Mouse (Mus musculus) embryo, embryonic 11.5 days (tissue): ENCODE data around the gene Gm26661.

ENCODE experiments used
- DNase-seq: peaks from one replicate; pipeline ENCODE4 v3.0.0-alpha.2; 2012; ENCODE audit warnings: low read depth, low spot score

The Gm26661 gene

DNA sequence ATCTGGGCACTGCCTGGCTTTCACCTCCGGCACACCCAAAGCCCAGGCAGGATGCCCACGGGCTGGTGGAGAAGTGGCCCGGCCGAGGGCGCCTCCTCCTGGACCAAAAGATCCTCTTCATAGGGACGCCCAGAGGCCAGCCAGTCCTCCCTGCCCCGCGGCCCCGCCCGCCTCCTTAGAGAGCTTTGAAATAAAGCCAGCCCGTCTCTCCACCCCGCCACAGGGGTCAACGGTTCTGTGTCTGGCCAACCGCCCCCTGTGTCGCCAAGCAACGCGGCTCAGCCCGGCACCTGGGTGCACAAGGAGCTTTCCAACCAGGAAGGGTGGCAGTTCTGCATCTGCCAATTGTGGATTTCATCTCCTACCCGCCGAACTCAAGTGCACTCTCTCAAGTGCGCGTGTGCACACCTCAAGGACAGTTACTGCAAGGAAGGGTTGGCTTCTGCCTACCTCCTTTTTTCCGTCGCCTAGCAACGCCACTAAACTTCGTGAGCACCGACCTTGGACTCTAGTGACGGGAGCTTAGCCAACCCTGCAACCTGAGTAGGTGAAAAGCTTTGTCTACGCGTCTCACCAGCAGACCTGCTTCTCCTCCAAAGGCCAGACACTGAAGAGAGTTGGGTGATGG lies at the start of gene Gm26661:
Gene Gm26661 (plus strand): TSS at position 56 of the 628 bp plus-strand sequence.
- peak; percentile 30 for DNase-seq

DNA sequence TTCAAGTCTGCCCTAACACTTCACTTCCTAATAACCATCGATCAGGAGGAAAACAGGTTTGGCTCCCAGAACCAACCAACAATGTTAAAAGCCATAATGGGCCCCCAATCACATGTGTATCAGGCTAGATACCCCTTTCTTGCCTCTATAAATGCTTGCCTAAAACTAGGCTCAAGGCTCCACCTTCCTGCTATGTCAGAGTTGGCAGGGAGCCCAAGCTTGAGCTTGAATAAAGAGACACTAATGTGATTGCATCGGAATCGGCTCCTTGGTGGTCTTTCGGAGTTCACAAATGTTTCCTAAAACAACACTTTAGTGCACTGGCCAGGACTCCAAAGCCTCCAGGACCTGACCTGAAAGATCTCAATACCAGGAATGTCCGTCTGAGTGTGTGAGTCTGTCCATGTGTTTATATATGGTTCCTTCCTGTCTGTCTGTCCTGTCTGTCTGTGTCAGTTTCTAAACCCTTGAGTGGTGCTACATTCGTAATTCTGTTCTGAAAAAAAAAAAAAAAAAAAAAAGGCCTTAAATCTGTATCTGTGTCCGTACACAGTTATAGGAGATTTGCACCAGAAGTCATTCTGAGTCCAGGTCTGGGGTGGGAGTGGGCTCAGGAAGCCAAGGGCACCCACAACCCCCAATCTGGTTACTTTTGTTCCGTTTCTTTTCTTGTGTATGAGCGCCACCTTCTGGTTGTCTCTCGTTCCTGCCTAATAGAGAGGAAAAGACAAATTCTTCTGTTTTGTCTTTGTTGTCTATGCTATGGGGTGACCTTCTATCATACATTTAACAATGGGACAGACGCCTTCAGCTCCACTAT lies 42.2 kb upstream of the Gm26661 start:
- DNase-seq, result peak; percentile 74

DNA sequence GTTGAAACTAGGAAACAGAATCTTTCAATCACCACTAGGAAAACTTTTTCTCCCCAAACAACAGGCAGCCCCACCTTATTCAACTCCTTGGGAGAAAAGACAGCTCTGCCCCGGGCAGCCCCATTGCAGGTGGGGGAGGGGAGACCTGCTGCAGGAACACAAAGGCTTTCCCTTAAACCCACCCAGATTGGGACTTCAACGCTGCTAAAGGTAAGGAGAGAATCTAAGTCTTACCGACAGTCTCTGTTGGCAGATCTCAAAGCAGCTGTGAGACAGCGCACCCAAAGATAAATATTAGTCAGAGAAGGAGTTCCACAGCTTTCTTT lies 41.7 kb upstream of the Gm26661 start:
- DNase-seq, result no peak

DNA sequence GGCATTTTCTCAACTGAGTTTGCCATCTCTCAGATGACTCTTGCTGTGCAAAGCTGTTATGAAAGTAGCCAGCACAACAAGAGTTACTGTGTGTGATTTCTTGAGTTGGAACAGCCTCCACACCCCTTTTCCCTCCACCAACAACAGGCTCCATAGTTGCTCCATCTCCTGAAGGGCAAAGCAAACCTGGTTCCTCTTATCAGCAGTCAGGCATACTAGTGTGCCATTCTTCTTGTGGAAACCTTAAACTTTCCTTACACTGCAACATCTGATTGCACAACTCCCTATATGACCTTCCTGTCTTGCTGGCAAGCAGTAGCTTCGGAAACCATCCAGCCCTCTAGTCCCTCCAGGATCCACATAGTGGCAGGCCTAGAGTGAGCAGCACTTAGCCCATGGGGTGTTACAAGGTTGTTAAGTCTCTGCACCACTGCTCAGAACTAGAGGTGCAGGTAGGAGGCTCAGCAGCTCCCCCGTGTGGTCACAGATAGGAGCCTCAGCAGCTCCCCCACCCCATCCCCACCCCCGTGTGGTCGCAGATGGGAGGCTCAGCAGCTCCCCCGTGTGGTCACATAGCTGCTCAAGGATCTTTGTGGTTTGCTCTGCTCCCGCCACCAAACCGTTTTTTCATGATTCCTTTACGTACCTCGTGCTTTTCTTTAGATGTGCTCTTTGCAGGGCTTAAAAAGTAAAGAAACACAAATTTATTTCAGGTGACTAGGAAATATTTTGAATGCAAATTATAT lies 25.6 kb upstream of the Gm26661 start:
- peak; percentile 79 for DNase-seq

DNA sequence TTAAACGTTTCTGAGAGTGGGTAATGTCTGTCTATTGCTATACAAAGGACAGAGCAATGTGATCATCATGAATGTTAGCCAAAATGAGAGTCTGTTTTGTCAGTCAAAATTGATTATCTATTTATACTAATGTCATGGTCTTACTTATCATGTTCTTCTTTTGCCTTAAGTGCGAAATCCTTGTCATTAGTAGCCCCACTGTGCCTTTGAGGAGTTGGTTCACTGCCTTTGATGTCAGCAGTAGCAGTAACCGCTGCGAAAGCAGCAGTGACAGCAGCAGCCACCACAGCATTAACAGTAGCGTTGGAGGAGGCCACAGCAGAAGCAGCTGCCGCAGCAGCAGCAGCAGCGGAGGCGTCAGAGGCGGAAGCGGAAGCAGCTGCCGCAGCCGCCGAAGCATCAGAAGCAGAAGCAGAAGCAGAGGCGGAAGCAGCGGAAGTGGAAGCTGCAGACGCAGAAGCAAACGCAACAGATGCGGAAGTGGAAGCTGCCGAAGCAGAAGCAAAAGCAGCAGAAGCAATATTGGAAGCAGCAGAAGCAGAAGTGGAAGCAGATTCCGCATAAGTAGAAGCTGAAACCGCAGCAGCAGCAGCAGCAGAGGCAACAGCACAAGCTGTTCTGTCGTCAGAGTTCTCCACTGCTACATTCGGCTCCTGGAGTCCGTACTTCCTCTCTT lies 17.5 kb upstream of the Gm26661 start:
- DNase-seq, result no peak

DNA sequence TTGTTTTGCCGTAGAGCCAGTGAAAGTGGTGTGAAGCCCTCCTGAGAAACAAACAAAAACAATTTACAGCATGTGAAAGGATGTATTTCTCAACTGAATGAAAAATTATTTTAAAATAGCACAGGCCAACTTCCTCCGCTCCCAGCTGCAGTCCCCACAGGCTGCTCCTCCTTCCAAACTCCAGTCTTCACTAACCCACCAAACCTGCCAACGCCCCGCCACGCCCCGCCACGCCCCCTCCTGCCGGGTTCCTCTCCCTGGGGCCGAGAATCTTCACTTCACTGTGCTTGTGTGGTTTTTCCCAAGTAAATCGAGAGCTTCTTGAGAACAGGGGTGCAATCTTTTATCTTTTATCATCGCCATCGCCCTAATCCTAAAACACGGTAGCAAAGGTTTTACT lies 5.3 kb upstream of the Gm26661 start:
- no peak for DNase-seq

DNA sequence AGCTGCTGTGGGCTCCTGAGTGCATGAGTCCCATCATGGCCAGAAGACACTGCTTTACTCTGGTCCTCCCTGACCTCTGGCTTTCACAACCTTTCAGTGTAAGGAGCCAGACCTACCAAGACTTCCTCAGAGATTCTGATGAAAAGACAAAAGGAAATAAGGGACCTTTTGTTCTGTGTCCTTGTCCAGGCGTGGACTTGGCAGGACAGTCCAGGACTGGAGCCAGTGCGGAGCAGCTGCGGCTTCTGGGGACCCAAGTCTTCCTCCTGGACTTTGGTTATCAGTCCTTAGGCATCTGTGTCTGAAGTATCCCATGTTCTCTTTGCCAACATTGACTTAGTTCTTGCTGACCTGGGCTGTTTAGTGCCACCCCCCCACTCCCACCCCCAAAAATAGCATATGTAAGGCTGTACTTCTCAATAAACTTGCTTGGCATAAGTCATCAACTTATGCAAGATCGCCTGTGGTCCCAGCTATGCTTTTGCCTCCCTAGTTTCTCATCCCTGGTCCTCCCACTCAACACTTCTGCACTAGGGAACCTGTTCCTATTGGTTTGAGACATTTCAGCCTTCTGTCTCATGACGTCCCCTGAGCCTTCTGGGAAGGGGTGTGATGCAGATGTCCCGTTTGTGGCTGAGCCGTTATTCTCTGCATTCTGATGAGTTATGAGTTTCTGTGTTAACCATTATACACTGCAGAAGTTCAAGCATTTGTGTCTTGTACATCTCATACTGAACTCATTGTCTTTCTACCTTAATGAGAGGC lies 1.9 kb upstream of the Gm26661 start:
- no peak for DNase-seq

DNA sequence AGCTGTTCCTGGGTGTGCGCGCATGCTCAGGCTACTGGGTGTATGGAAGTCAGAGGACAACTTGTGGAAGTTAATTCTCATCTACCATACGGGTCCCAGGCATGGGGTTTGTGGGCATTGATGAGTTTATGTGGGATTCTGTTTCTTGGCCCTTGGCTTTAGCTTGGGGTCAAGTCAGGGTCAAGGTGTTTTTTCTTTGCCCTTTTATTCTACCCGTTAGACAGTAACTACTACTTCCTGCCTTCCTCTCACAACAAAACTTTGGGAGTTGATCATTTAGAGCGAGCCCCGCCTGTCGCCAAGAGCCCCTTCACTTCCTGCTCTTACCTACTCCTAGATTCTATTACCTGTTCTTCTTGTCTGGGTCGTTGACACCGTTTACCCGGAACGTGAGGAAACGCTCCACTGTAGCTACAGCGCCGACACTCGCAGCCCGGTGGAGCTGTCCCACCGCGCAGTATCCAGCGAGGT lies 291 bp upstream of the Gm26661 start:
- no peak for DNase-seq

DNA sequence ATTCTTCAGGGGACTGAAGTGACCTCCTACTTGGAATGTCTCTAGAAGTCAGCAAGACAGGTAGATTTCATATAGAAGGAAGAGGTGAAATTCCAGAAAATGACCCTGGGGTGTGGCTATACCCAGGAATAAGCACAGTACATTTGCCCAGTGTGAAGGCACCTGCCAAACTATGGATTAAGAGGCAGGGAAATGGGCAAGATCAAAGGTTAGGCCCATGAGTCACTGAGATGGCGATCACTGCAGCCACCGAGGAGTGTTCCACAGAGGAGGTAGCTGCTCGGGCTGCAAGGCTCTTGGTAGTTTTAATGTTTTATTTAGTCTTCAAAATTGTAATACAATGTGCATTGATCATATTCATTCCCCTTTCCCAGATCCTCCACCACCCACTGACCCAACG lies 4.6 kb downstream of the Gm26661 start:
- DNase-seq, result no peak

DNA sequence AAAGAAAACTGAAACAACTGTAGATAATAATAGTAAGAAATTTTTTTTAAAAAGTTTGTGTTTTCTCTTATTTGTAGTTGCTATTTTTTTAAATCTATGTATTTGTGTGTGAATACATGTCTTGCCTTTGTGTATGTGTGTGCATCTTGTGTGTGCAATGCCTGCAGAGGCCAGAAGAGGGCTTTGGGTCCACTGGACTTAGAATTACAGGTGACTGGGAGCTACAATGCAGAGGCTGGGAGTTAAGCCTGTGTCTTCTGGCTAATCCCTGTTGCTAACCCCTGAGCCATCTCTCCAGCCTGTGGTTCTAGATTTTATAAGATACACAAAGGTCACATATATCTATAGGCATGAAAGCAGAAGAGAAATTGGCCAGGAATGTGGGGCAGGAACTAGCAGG lies 9.2 kb downstream of the Gm26661 start:
- DNase-seq, result no peak

DNA sequence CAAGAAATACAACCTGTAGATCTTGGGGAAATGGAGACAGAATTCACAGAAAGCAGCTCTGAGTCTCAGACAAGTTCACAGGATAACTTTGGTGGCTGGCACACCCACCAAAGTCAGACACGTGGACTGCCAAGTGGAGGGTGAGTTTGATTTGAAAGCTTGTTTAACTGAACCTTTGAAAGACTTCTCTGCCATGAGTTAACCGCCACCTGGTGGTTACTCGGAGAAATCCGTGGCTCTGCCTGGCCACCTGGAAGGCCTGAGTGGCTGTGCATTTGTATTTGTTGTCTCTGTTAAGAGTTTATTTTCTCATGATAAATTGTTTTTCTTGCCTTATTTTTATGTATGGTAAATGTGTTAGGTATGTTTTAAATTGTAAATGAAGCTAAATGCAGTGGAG lies 10.4 kb downstream of the Gm26661 start:
- no peak for DNase-seq

DNA sequence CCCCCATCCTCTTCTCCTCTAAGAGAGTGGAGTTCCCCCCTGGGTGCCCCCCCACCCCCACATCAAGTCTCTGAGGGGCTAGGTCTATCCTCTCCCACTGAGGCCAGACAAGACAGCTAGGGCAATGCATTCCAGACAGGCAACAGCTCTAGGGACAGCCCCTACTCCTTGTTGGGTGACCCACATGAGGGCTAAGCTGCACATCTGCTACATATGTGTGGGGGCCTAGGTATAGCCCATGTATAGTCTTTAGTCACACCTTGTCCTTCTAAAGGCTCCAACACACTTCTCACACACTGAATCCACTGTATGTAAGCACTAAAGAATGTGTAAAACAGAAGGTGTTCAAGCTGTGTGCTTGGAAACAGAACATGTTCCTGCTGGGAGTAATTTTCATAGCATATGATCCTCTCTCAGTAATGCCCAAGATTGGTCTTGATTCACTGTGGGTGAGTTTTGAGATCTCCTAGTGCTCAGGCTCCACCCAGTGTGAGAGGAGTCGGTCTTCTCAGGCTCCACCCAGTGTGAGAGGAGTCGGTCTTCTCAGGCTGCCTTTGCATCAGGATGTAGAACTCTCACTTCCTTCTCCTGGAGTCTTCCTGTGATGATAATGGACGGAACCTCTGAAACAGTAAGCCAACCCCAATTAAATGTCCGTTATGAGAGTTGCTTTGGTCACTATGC lies 12.6 kb downstream of the Gm26661 start:
- DNase-seq, result no peak

DNA sequence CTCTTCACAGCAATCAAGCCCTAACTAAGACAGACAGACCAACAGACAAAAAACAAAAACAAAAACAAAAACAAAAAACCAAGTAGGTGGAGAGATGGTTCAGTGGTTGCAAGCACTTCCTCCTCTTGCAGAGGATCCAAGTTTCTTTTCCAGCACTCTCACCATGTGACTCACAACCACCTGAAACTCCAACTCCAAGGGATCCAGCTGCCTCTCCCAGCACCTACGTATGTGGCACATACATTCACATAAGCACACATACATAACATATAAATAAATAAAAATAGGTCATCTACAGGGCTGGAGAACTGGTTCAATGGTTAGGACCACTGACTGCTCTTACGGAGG lies 13.1 kb downstream of the Gm26661 start:
- DNase-seq, result no peak

DNA sequence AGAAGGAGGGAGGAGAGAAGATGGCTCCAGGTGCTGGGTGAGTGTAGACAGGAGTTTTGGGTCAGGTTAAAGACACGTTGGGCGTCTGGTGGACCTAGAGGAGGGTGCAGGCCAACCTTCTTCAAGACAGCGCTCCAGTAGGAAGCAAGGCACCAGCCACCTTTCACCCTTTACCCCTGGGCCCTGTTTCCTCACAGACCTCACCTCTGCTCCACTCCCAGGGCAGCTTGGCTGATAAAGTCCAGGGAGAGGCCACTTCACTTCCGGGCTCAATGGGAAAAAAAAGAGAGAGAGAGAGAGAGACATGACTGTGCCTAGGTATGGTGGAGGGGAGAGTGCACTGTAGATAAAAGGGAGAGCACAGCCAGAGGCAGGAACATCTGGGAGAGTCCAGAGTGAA lies 16.3 kb downstream of the Gm26661 start:
- no peak for DNase-seq

DNA sequence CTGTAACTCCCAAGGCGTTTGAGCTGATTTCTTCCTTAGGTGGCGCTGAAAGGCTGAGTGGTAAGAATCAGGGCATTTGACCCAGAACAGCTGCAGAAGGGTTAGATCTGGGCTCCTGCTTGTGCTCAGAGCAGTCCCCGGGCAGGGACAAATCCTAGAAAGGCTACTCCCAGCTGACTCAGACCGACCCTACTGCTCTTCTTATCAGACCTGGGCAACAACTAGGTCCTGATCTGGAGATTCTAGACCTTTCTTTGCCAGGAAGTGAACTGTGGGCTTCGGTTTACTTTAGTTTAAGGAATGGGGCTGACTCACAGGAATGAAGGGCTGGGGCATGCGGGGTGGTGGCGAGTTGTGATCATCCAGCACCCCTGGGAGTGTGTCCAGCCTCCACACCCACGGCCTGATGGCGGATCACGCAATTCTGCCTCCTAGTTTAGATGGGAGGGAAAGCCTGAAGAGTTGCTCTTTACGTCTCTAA lies 17.2 kb downstream of the Gm26661 start:
- DNase-seq, result no peak

DNA sequence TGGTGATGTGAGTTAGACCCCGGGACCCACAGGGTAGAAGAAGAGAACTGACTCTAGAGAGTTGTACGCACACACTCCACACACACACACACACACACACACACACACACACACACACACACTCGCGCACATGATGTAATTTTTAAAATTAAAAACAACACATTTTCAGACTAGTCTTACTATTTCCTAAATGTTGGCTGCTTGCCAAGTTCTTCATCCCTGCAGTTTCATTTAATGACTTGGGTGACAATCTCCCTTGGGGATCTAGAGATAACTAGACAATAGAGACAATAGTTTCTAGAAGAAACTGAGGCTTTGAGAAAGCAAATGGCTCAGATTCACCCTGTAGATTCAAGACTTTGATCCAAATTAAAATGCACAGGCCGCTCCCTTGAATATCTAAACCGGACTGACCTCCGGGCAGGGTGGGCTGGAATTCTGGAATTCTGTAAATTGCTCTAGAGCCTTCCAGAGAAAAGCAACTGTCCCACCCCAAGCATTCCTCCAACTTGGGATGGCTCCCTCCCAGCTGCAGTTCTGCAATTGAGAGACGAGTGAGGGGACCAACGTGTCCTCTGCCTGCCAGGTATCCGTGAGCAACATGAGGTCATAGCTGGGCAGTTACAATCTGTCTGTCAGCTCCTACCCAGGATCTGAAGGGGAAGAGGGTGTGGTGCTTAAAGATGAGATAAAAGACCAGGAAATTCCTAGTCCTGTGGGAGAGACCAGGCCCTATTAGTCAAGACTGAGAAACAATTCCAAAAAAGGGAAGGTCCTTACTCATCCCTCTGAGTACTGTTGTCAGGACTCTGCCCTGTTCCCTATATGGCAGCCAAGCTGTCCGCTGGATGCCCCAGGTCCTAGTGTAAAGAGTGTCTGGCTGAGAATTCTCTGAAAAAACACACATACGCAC lies 17.9 kb downstream of the Gm26661 start:
- DNase-seq, result no peak

DNA sequence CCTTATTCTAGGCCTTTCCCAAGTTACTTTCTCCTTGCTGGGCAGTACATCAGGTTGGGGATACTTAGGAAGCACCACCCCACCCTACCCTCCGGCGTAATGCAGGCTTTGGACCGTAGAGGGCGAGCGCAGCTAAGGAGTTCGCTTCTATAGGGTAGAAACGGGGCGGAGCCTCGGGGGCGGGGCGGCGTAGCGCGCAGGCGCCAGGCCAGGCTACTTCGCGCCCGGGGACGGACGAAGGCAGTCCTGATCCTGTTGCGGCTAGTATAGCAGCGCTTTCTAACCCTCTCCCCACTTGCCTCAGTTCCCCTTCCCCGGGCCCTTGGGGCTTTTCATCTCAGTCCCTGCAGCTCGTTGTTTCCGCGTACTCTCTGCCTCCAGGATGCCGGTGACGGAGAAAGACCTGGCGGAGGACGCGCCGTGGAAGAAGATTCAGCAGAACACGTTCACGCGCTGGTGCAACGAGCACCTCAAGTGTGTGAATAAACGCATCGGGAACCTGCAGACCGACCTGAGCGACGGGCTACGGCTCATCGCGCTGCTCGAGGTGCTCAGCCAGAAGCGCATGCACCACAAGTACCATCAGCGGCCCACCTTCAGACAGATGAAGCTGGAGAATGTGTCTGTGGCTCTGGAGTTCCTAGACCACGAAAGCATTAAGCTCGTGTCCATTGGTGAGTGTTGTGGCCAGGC lies 26.5 kb downstream of the Gm26661 start, which contains the start of gene Flnb:
Gene Flnb (plus strand): TSS at position 188 of the 693 bp plus-strand sequence.
- DNase-seq, result peak; percentile 93

DNA sequence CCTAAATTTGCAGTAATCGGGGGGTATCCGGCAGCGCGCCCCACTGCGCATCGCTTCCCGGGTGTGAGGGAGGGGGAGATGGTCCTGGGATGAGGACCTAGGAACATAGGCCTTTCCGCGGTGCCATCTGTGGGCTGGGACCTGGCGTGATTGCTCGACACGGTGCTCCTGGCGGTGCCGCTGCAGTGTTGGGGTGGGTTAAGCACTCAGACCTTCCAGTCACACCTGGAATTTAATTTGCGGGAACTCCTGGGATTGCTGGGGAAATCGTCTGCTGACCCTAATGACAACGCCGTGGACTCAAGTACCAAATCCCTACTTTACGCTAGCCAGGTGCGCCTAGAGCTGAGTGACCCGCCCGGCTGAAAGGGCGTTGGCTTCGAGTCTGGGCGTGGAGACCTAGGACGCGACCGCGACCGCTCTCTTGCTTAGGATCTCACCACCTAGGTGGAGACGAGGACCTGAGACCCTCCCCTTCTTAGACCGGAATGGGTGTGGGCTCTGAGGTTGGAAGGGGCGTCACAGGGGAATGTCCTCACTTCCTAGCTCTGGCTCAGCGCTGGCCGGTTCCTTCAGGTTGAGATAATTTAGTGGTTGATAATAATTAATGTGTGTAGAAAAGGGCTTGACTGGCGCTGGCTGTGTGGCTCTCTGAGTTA lies 27.2 kb downstream of the Gm26661 start:
- no peak for DNase-seq
